Mouse (Mus musculus): ENCODE measurements at regions not wholly inside any gene's neighbourhood (a gene's known extent, or its start where the extent isn't known, plus 50 kb on each side); places are given as distances from the start of the nearest gene placed in this dataset.

DNA sequence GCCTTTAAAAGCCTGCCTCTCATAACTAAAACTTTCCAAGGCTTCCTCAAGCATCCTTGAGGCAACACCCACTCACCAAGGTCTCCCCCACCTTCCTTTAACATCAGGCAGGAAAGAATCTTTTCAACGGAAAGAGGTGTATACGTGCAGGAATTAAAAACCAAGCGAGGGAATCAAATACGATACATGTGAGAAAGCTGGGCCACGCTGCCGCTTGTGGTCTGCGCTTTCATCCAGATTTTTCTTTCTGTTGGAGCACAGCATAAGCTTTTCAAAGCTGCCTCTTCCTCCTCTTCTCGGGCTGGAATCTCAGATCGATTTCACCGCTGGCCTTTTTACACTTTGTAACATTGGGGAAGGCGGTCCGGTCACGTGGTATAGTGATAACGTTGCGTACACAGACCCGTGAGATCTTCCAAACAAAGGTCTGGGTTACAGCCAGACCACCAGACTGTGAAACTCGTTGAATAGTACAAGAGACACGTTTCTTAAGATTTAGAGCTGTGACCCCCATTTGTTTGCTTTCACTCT, 114.4 kb upstream of the Cpsf6 start:
- Histone ChIP-seq H3K9ac (no peak overlapping the region; the same call in 1 of the 2 replicates), H3K36me3 (no peaks in the 10 kb centered on the region), H3K27ac (replicated peaks) (0 out of 2 replicates have a peak overlapping the region, but pooled peaks have one; percentile 17), H3K9me3 (replicated peaks) (no peaks in the 10 kb centered on the region), H3K4me2 (replicated peaks) (peak overlapping the region; percentile 46), H3K4me1 (peaks cover 5% of the 10 kb centered on the region; the same call in 1 of the 2 replicates), H3K4me3 (replicated peaks) (peak overlapping the region; percentile 28), H3K27me3 (no peaks in the 10 kb centered on the region)
- ATAC-seq (ENCODE audit: insufficient number of reproducible peaks, low FRiP score, low TSS enrichment, low read depth) = no peak
- 16% methylated on average over 18 of the region's 18 CpGs for WGBS

DNA sequence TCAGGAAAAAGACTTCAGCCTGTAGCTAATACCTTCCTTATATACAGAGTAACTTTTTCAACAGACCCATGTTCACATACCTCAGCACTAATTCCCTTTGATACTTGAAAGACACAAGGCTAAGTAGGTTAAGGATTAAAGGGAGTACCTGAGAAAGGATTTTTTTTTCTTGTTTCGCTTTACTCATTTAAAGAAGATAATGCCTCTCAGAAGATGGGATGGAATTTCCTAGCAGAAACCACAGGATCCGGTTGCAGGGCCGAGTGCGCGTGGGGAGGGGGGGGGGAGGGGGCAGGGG, 114.0 kb upstream of the Cpsf6 start:
- H3K27me3 ChIP-seq = no peaks in the 10 kb centered on the region
- H3K4me3 ChIP-seq (replicated peaks) = no peak overlapping the region
- peaks cover 5% of the 10 kb centered on the region; the same call in 1 of the 2 replicates for H3K4me1 ChIP-seq
- H3K27ac ChIP-seq (replicated peaks) = no peak overlapping the region
- no peaks in the 10 kb centered on the region for H3K36me3 ChIP-seq
- no peak for ATAC-seq (ENCODE audit: insufficient number of reproducible peaks, low FRiP score, low TSS enrichment, low read depth)
- H3K4me2 ChIP-seq (replicated peaks) = peak overlapping the region; percentile 46; the same call in 1 of the 2 replicates
- H3K9me3 ChIP-seq (replicated peaks) = no peaks in the 10 kb centered on the region
- H3K9ac ChIP-seq = no peak overlapping the region
- WGBS = 26% methylated on average over 1 of the region's 5 CpGs

DNA sequence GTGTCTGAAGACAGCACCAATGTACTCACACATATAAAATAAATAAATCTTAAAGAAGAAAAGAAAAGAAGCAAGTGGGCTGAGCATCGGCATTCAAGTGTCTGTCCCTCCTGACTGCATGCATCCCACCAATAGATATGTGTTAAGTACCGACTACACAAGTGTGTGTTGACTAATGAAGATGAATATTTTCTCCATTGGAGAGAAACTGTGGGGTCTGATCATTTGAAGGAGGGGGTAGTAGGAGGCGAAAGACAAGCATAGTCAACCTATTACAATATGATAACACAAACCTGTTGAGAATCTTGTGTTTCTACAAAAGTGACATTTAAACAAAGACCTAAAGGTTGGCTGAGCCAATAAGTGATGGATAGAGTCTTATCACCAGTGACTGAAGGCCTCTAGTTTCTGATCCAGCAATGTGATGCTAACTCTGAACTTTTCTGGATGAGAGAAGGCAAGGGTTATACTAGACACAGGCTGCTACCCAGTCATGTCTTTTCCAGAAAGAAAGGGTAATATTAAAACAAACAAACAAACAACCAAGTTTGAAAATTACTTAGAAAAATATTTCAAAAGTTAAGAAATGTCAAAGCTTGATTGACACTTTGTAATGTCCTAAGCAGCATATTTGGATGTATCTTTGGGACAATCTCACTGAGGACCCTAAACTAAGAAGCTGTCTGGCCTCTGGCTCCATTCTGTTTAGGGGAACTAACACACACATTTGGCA, 113.4 kb upstream of the Cpsf6 start:
- H3K9ac ChIP-seq = no peak overlapping the region
- no peak overlapping the region for H3K4me2 ChIP-seq (replicated peaks)
- H3K4me3 ChIP-seq (replicated peaks) = no peak overlapping the region
- no peaks in the 10 kb centered on the region for H3K27me3 ChIP-seq
- 92% methylated on average over 3 of the region's 3 CpGs for WGBS
- H3K9me3 ChIP-seq (replicated peaks) = no peaks in the 10 kb centered on the region
- no peaks in the 10 kb centered on the region for H3K36me3 ChIP-seq
- H3K27ac ChIP-seq (replicated peaks) = no peak overlapping the region
- H3K4me1 ChIP-seq = peaks cover 5% of the 10 kb centered on the region; the same call in 1 of the 2 replicates
- ATAC-seq (ENCODE audit: insufficient number of reproducible peaks, low FRiP score, low TSS enrichment, low read depth) = no peak

- H3K9me3 ChIP-seq (replicated peaks) = no peaks in the 10 kb centered on the region
- 89% methylated on average over 5 of the region's 5 CpGs for WGBS
- no peak overlapping the region for H3K9ac ChIP-seq
- ATAC-seq (ENCODE audit: insufficient number of reproducible peaks, low FRiP score, low TSS enrichment, low read depth) = no peak
- H3K27me3 ChIP-seq = no peaks in the 10 kb centered on the region
- no peak overlapping the region for H3K4me3 ChIP-seq (replicated peaks)
- no peak overlapping the region for H3K4me2 ChIP-seq (replicated peaks)
- H3K36me3 ChIP-seq = no peaks in the 10 kb centered on the region
- H3K27ac ChIP-seq (replicated peaks) = no peak overlapping the region
- peaks cover 5% of the 10 kb centered on the region; the same call in 1 of the 2 replicates for H3K4me1 ChIP-seq
Observed at GRCm38 (mm10) chr10:117492391-117492990, 112.7 kb upstream of the Cpsf6 start.

- no peaks in the 10 kb centered on the region for H3K36me3 ChIP-seq
- no peak overlapping the region for H3K9ac ChIP-seq
- no peaks in the 10 kb centered on the region for H3K9me3 ChIP-seq (replicated peaks)
- peaks cover 5% of the 10 kb centered on the region; the same call in 1 of the 2 replicates for H3K4me1 ChIP-seq
- no peak overlapping the region for H3K4me2 ChIP-seq (replicated peaks)
- WGBS = 76% methylated on average over 1 of the region's 1 CpGs
- no peak overlapping the region for H3K4me3 ChIP-seq (replicated peaks)
- no peaks in the 10 kb centered on the region for H3K27me3 ChIP-seq
- no peak overlapping the region for H3K27ac ChIP-seq (replicated peaks)
- no peak for ATAC-seq (ENCODE audit: insufficient number of reproducible peaks, low FRiP score, low TSS enrichment, low read depth)
Observed at GRCm38 (mm10) chr10:117491711-117492110, 111.9 kb upstream of the Cpsf6 start.

DNA sequence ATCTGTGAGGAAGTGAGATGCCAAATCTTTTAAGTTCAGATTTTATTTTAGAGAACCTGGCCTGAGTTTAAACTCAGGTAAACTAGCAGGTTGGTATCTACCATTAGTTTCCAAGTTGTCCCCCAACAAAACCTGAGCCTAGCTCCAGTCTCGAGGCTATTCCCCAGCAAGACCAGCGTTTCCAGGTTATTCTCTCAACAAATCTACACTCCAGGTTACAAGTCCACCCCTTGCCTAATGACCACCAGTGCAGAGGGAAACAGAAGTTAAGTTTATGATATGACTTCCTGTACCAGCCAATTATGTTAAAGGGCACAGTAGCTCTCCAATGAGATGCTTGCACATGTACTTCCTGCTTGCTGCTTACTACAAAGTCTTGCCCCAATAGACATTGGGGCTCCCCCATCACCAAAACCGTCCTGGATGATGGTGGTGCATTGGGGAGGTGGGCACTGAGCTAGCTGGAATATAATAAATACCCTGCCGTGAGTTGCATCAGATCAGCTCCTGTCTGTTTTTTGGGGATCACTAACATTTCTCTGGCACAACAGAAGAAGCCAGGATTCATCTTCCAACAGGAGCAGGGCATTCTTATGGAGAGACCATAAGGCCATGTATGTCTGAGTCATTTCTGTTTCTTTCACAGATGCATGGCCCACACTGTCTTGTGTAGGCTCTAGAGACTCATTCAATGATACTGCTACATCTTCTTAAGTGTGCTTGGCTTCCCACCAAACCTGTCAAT, 111.2 kb upstream of the Cpsf6 start:
- Histone ChIP-seq H3K36me3 (no peaks in the 10 kb centered on the region), H3K9me3 (replicated peaks) (no peaks in the 10 kb centered on the region), H3K9ac (no peak overlapping the region), H3K27me3 (no peaks in the 10 kb centered on the region), H3K27ac (replicated peaks) (no peak overlapping the region), H3K4me2 (replicated peaks) (no peak overlapping the region), H3K4me3 (replicated peaks) (no peak overlapping the region), H3K4me1 (peaks cover 5% of the 10 kb centered on the region; the same call in 1 of the 2 replicates)
- no peak for ATAC-seq (ENCODE audit: insufficient number of reproducible peaks, low FRiP score, low TSS enrichment, low read depth)
- 93% methylated on average over 4 of the region's 4 CpGs for WGBS

- no peak for ATAC-seq (ENCODE audit: insufficient number of reproducible peaks, low FRiP score, low TSS enrichment, low read depth)
Observed at GRCm38 (mm10) chr10:117483091-117483600, 103.3 kb upstream of the Cpsf6 start.

GRCm38 (mm10) chr10:117482361-117482760, 102.5 kb upstream of the Cpsf6 start:
- no peaks in the 10 kb centered on the region for H3K9me3 ChIP-seq (replicated peaks)
- H3K4me2 ChIP-seq (replicated peaks) = no peak overlapping the region
- H3K27ac ChIP-seq (replicated peaks) = no peak overlapping the region
- H3K9ac ChIP-seq = no peak overlapping the region
- H3K4me3 ChIP-seq (replicated peaks) = no peak overlapping the region
- H3K27me3 ChIP-seq = no peaks in the 10 kb centered on the region
- ATAC-seq (ENCODE audit: insufficient number of reproducible peaks, low FRiP score, low TSS enrichment, low read depth) = no peak
- 81% methylated on average over 3 of the region's 3 CpGs for WGBS
- no peaks in the 10 kb centered on the region for H3K4me1 ChIP-seq
- H3K36me3 ChIP-seq = no peaks in the 10 kb centered on the region

More at GRCm38 (mm10) chr10:117483091-117483600, 103.3 kb upstream of the Cpsf6 start:
- Histone ChIP-seq H3K9ac (no peak overlapping the region), H3K4me3 (replicated peaks) (no peak overlapping the region), H3K27ac (replicated peaks) (no peak overlapping the region), H3K27me3 (no peaks in the 10 kb centered on the region), H3K4me2 (replicated peaks) (no peak overlapping the region), H3K9me3 (replicated peaks) (no peaks in the 10 kb centered on the region), H3K4me1 (no peaks in the 10 kb centered on the region), H3K36me3 (no peaks in the 10 kb centered on the region)
- 94% methylated on average over 4 of the region's 4 CpGs for WGBS

DNA sequence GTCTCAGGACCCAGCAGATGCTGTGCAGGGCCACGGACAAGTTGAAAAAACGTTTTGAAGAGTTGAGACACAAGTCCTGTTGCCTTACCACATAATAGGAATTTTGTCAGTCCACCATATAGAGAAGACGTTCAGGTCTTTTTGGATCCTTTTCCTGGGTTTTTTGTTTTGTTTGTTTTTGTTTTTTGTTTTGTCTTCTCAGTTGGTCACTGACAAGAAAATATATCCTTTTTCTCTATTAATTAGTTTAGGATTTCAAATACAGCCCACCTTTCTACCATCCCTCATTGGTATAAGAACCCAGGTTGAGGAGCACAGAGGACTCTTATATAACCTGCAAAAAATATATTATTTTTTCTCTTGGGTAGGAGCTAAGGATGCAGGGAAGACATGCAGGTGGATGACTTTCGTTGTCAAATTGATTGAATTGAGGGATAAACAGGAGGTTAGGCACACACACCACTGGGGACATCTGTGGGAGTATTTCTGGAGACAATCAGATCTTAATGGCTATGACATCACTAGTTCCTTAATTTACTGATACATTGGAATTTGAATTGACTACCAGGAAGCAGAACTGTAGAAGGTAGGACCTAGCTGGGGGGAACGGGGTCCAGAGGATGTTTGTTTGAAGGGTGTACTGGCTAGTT, 101.7 kb upstream of the Cpsf6 start:
- no peak for ATAC-seq (ENCODE audit: insufficient number of reproducible peaks, low FRiP score, low TSS enrichment, low read depth)
- 81% methylated on average over 5 of the region's 5 CpGs for WGBS
- Histone ChIP-seq H3K9me3 (replicated peaks) (no peaks in the 10 kb centered on the region), H3K27me3 (no peaks in the 10 kb centered on the region), H3K4me1 (no peaks in the 10 kb centered on the region), H3K36me3 (no peaks in the 10 kb centered on the region), H3K27ac (replicated peaks) (no peak overlapping the region), H3K9ac (no peak overlapping the region), H3K4me2 (replicated peaks) (no peak overlapping the region), H3K4me3 (replicated peaks) (no peak overlapping the region)

DNA sequence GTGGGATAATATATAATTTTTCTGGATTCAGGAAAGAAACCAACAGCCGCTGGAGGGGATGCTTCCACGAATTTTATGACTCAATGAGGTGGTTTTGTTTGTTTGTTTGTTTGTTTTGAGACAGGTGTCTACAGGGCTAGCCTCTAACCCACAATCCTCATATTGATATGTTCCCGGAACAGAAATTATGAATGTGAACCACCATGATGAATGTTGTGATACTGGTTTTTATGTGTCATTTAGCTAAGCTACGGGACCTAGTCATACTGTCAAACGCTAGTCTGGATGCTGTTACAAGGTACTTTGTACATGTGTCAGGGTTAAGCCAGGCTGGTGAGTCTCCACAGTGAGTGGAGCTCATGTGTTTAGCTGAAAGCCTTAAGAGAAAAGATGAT, 100.6 kb upstream of the Cpsf6 start:
- H3K36me3 ChIP-seq = no peaks in the 10 kb centered on the region
- H3K9me3 ChIP-seq (replicated peaks) = no peaks in the 10 kb centered on the region
- no peak overlapping the region for H3K9ac ChIP-seq
- no peak overlapping the region for H3K4me3 ChIP-seq (replicated peaks)
- no peak for ATAC-seq (ENCODE audit: insufficient number of reproducible peaks, low FRiP score, low TSS enrichment, low read depth)
- no peaks in the 10 kb centered on the region for H3K4me1 ChIP-seq
- no peak overlapping the region for H3K4me2 ChIP-seq (replicated peaks)
- WGBS = 90% methylated on average over 5 of the region's 5 CpGs
- H3K27ac ChIP-seq (replicated peaks) = no peak overlapping the region
- no peaks in the 10 kb centered on the region for H3K27me3 ChIP-seq
